Mouse (Mus musculus) forebrain, embryonic 15.5 days (tissue): Measurements from ENCODE around the gene Abl1. TPM values are rescaled to one million over a fixed set of nuclear protein-coding genes. Genes with fewer than 3 reads are reported as not detected.
A peak's percentile ranks its signal among the peaks of the same experiment; 100 is the strongest.

Experiments used
- ATAC-seq: fragments of 200-750 bp; cut with Nextera tagmentation; replicated peaks from 2 replicates; pipeline ENCODE4 v1.8.0; 2017; ENCODE audit warnings: mild to moderate bottlenecking, moderate TSS enrichment, moderate library complexity
- H3K27ac ChIP-seq: fragments of 300-500 bp; sonication (generic); replicated peaks from 2 replicates; pipeline ENCODE4 v1.5.1; 2015; ENCODE audit warnings: mild to moderate bottlenecking, inconsistent platforms
- H3K27me3 ChIP-seq: fragments of 300-500 bp; sonication (generic); 2 replicates; pipeline ENCODE4 v1.6.1; 2015; ENCODE audit warnings: inconsistent platforms
- H3K36me3 ChIP-seq: fragments of 300-500 bp; sonication (generic); 2 replicates; pipeline ENCODE4 v1.6.1; 2015; ENCODE audit warnings: mild to moderate bottlenecking, inconsistent platforms
- H3K4me1 ChIP-seq: fragments of 300-500 bp; sonication (generic); 2 replicates; pipeline ENCODE4 v1.6.1; 2015; ENCODE audit warnings: inconsistent platforms
- H3K4me2 ChIP-seq: fragments of 300-500 bp; sonication (generic); replicated peaks from 2 replicates; pipeline ENCODE4 v1.6.1; 2015; ENCODE audit warnings: mild to moderate bottlenecking, inconsistent platforms
- H3K4me3 ChIP-seq: fragments of 300-500 bp; sonication (generic); 2 replicates; pipeline ENCODE4 v1.5.1; 2015; ENCODE audit warnings: mild to moderate bottlenecking, inconsistent platforms
- H3K9ac ChIP-seq: fragments of 300-500 bp; sonication (generic); replicated peaks from 2 replicates; pipeline ENCODE4 v1.6.1; 2015; ENCODE audit warnings: mild to moderate bottlenecking, inconsistent platforms
- H3K9me3 ChIP-seq: fragments of 300-500 bp; sonication (generic); 2 replicates; pipeline ENCODE4 v1.6.1; 2016; ENCODE audit warnings: inconsistent platforms
- WGBS: fragments of 180-500 bp; shearing (Covaris S2); methylation state at CpG from one replicate; pipeline ENCODE4 v1.1.7; 2015; ENCODE audit warnings: mixed read lengths; 5-methylcytosine and 5-hydroxymethylcytosine counted together
- polyA plus RNA-seq: library from polyadenylated mRNA; unstranded; fragments of >200 nt; fragmentation: Nextera tagmentation; extraction: Ambion mirVana; gene quantifications from 2 replicates; pipeline ENCODE4 v1.2.1, GENCODE M21; 2015

The Abl1 gene
- polyA plus RNA-seq, 1 experiment from 2014 or later: 23.6 TPM

DNA sequence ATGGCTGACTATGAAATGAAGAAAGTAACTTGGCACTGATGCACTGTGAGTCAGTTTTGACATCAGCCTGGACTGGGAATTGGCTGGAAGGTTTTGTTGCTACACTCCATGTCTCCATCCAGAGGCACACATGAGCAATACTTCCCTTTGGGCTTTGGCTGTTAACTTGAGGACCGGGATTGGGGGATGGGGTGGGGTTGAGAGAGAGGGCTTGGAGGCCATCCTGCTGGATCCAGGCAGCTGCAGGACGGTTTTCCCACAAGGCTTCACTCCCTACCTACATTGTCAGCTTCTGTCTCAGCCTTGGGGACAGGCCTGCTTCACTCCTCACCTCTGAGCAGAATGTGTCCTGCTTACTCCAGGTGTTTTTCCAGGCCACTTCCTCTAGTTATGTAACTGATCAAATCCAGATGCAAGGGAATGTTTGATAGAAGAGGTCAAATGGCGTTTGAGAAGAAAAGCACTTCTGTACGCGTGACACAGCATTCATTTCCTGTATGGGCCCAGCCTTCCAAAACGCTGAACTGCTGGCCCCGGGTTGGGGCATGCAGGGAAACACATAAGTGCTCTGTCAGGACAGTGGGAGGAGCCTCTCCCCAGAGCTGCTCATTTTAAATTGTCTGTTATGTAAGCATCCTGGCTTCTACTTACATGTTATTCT, 82.7 kb downstream of the Abl1 start:
- Histone ChIP-seq H3K9me3 (no peaks in the 10 kb centered on the region), H3K27ac (no peak overlapping the region), H3K4me1 (peaks cover 14% of the 10 kb centered on the region), H3K36me3 (no peaks in the 10 kb centered on the region), H3K27me3 (no peaks in the 10 kb centered on the region), H3K9ac (no peak overlapping the region), H3K4me2 (no peak overlapping the region), H3K4me3 (no peak overlapping the region)
- 61% methylated on average over 7 of the region's 7 CpGs for WGBS
- ATAC-seq: no peak

GRCm38 (mm10) chr2:31776479-31776878, 88.3 kb downstream of the Abl1 start:
- H3K4me1 ChIP-seq: no peaks in the 10 kb centered on the region
- H3K4me2 ChIP-seq: no peak overlapping the region
- ATAC-seq: no peak
- H3K27ac ChIP-seq: no peak overlapping the region
- no peaks in the 10 kb centered on the region for H3K27me3 ChIP-seq
- no peaks in the 10 kb centered on the region for H3K9me3 ChIP-seq
- no peak overlapping the region for H3K9ac ChIP-seq
- H3K4me3 ChIP-seq: no peak overlapping the region
- peaks cover 26% of the 10 kb centered on the region for H3K36me3 ChIP-seq
- 96% methylated on average over 3 of the region's 3 CpGs for WGBS

GRCm38 (mm10) chr2:31779258-31779657, 91.1 kb downstream of the Abl1 start:
- Histone ChIP-seq H3K4me2 (no peak overlapping the region), H3K9me3 (no peaks in the 10 kb centered on the region), H3K27me3 (no peaks in the 10 kb centered on the region), H3K36me3 (peaks cover 31% of the 10 kb centered on the region), H3K27ac (no peak overlapping the region), H3K4me1 (no peaks in the 10 kb centered on the region), H3K4me3 (no peak overlapping the region), H3K9ac (no peak overlapping the region)
- WGBS: 92% methylated on average over 2 of the region's 2 CpGs
- ATAC-seq: no peak

GRCm38 (mm10) chr2:31782958-31783602, 94.9 kb downstream of the Abl1 start:
- no peak overlapping the region for H3K4me3 ChIP-seq
- 79% methylated on average over 8 of the region's 8 CpGs for WGBS
- H3K4me2 ChIP-seq: no peak overlapping the region
- no peaks in the 10 kb centered on the region for H3K4me1 ChIP-seq
- H3K27ac ChIP-seq: no peak overlapping the region
- no peak for ATAC-seq
- H3K9me3 ChIP-seq: no peaks in the 10 kb centered on the region
- H3K27me3 ChIP-seq: no peaks in the 10 kb centered on the region
- H3K36me3 ChIP-seq: peaks cover 38% of the 10 kb centered on the region
- no peak overlapping the region for H3K9ac ChIP-seq

DNA sequence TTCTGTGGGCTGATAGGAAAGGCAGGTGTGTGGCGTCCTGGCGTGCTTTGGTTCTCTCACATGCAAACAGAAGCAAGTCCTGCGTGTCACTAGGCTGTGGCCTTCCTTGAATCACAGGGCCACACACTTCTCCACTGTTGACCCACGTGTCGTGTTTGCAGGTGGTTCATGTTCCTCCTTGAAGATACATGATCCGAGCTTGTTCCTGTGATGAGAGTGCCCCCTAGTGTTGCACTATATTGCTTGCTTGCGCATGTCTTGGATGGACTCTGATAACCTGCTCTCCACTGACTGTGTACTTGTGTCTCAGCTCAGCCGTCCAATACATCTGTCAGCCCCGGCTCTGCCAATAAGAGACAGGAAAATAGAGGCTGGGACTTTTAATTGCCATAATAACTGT, 96.9 kb downstream of the Abl1 start:
- H3K27me3 ChIP-seq: no peaks in the 10 kb centered on the region
- peak; percentile 70 for ATAC-seq

GRCm38 (mm10) chr2:31787029-31787428, 98.9 kb downstream of the Abl1 start:
- Histone ChIP-seq H3K36me3 (peaks cover 35% of the 10 kb centered on the region), H3K4me2 (no peak overlapping the region), H3K27ac (no peak overlapping the region), H3K9me3 (no peaks in the 10 kb centered on the region), H3K9ac (no peak overlapping the region), H3K27me3 (no peaks in the 10 kb centered on the region), H3K4me1 (no peaks in the 10 kb centered on the region), H3K4me3 (no peak overlapping the region)
- ATAC-seq: no peak
- 17% methylated on average over 7 of the region's 7 CpGs for WGBS

More for the DNA sequence above, 96.9 kb downstream of the Abl1 start:
- Histone ChIP-seq H3K36me3 (peaks cover 33% of the 10 kb centered on the region), H3K4me3 (no peak overlapping the region), H3K9me3 (no peaks in the 10 kb centered on the region), H3K27ac (no peak overlapping the region), H3K9ac (no peak overlapping the region), H3K4me2 (no peak overlapping the region), H3K4me1 (no peaks in the 10 kb centered on the region)
- WGBS: 38% methylated on average over 9 of the region's 9 CpGs

- no peak for ATAC-seq
- peaks cover 41% of the 10 kb centered on the region for H3K36me3 ChIP-seq
- WGBS: 77% methylated on average over 3 of the region's 3 CpGs
Measured at GRCm38 (mm10) chr2:31788227-31788626, 100.1 kb downstream of the Abl1 start.

DNA sequence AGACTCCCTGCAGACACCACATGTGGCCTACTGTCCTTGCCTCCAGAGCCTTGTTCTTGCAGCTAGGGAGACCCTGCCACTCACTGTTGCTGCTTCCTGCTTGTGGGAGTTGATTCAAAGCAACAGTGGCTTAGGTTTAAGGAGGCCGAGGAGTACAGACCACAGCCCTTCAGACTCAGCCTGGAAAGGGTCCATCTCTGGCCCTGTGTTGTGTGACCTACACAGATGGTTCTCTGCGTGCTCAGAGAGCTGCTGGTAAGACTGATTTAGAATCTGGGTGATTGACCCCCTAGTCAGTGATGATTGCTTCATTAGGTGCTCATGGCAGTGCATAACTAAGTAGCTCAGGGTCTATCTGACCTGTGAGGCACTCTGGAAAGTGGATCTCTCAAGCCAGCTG, 101.0 kb downstream of the Abl1 start:
- 95% methylated on average over 2 of the region's 2 CpGs for WGBS
- Histone ChIP-seq H3K9ac (no peak overlapping the region), H3K36me3 (peaks cover 41% of the 10 kb centered on the region), H3K4me3 (no peak overlapping the region), H3K4me1 (no peaks in the 10 kb centered on the region), H3K4me2 (no peak overlapping the region), H3K27me3 (no peaks in the 10 kb centered on the region), H3K27ac (no peak overlapping the region), H3K9me3 (no peaks in the 10 kb centered on the region)
- ATAC-seq: no peak

More at GRCm38 (mm10) chr2:31788227-31788626, 100.1 kb downstream of the Abl1 start:
- Histone ChIP-seq H3K9me3 (no peaks in the 10 kb centered on the region), H3K4me1 (no peaks in the 10 kb centered on the region), H3K4me2 (no peak overlapping the region), H3K27me3 (no peaks in the 10 kb centered on the region), H3K27ac (no peak overlapping the region), H3K4me3 (no peak overlapping the region), H3K9ac (no peak overlapping the region)

DNA sequence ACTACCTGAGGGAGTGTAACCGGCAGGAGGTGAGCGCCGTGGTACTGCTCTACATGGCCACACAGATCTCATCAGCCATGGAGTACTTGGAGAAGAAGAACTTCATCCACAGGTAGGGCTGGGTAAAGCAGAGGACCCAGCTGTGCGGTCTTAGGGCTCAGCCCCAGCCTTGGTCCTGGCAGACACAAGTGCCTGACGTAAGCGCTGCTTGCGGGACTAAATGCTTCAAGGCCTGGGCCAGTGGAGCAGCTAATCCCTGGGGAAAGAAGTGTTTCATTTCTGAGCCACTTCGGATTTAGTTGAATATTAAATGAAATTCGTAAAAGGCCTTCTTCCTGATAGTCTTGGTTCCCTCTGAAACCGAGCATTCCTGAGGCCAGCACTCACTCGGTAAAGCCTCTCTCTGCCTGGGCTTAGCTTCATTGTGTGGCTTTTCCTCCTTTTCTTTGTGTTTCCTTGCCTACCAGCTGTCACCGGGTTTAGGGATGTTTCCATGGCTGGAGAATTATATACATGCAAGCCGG, 102.6 kb downstream of the Abl1 start:
- peaks cover 48% of the 10 kb centered on the region for H3K36me3 ChIP-seq
- no peaks in the 10 kb centered on the region for H3K9me3 ChIP-seq
- H3K4me2 ChIP-seq: no peak overlapping the region
- whole genome bisulfite sequencing: 79% methylated on average over 13 of the region's 13 CpGs
- no peak for ATAC-seq
- no peaks in the 10 kb centered on the region for H3K4me1 ChIP-seq
- H3K27me3 ChIP-seq: no peaks in the 10 kb centered on the region
- H3K9ac ChIP-seq: no peak overlapping the region
- no peak overlapping the region for H3K27ac ChIP-seq
- H3K4me3 ChIP-seq: no peak overlapping the region

DNA sequence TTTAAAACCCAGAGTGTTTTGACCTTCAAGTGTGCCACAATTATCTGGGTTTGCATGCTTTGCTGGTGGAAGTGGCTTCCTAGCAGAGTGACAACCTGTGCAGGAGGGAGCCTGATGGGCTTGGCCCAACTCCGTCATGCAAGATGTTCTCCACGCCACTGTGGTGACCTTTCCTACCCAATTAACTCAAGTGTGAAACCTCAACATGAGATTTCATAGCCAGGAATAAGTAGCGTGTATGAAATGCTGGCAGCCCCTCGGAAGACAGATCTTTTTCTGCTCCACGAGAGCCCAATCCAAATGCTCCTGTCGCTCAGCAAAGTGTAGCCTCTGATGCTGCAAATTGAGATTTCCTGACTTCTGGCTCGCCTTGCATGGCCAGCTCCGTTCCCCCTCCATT, 103.1 kb downstream of the Abl1 start:
- no peak for ATAC-seq
- no peak overlapping the region for H3K9ac ChIP-seq
- peaks cover 49% of the 10 kb centered on the region for H3K36me3 ChIP-seq
- no peak overlapping the region for H3K4me2 ChIP-seq
- no peak overlapping the region for H3K4me3 ChIP-seq
- H3K9me3 ChIP-seq: no peaks in the 10 kb centered on the region
- no peaks in the 10 kb centered on the region for H3K4me1 ChIP-seq
- H3K27ac ChIP-seq: no peak overlapping the region
- no peaks in the 10 kb centered on the region for H3K27me3 ChIP-seq
- 85% methylated on average over 8 of the region's 8 CpGs for WGBS

DNA sequence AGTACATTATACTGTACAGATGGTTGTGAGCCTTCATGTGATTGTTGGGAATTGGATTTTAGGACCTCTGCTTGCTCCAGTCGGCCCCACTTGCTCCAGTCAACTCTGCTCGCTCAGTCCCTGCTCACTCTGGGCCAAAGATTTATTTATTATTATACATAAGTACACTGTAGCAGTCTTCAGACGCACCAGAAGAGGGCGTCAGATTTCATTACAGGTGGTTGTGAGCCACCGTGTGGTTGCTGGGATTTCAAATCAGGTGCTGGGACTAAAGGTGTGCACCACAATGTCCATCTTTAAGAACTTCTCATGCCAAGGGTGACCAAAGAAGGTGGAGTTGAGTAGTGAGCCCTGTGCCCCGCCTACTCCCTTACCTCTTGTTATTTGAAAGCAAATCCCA, 104.4 kb downstream of the Abl1 start:
- Histone ChIP-seq H3K36me3 (peaks cover 62% of the 10 kb centered on the region), H3K4me3 (no peak overlapping the region), H3K9ac (no peak overlapping the region), H3K4me1 (no peaks in the 10 kb centered on the region), H3K9me3 (no peaks in the 10 kb centered on the region), H3K27me3 (no peaks in the 10 kb centered on the region), H3K27ac (no peak overlapping the region), H3K4me2 (no peak overlapping the region)
- WGBS: 83% methylated on average over 6 of the region's 6 CpGs
- no peak for ATAC-seq

GRCm38 (mm10) chr2:31796943-31797342, 108.8 kb downstream of the Abl1 start:
- no peak for ATAC-seq
- no peak overlapping the region for H3K4me3 ChIP-seq
- no peaks in the 10 kb centered on the region for H3K9me3 ChIP-seq
- H3K36me3 ChIP-seq: peaks cover 71% of the 10 kb centered on the region
- H3K9ac ChIP-seq: no peak overlapping the region
- no peak overlapping the region for H3K27ac ChIP-seq
- H3K4me2 ChIP-seq: no peak overlapping the region
- H3K4me1 ChIP-seq: no peaks in the 10 kb centered on the region
- 90% methylated on average over 3 of the region's 3 CpGs for WGBS
- H3K27me3 ChIP-seq: no peaks in the 10 kb centered on the region
